Mouse (Mus musculus): Measurements from ENCODE around the gene Tescl. TPM values are rescaled to one million over a fixed set of nuclear protein-coding genes. Genes with fewer than 3 reads are reported as not detected.

Tescl gene
- total and polyA plus RNA-seq, 3 experiments = not detected

- H3K9ac ChIP-seq (ENCODE audit: control insufficient read depth, low read depth, low read length, poor library complexity, severe bottlenecking) = no peak overlapping the region
- H3K9me3 ChIP-seq (replicated peaks; ENCODE audit: insufficient read depth, low read length) = no peaks in the 10 kb centered on the region
- 0 out of 2 replicates have a peak, but pooled peaks have one; percentile 26 for TF ChIP-seq MYC (IDR thresholded peaks at IDR 0.05; ENCODE audit: low read depth, low read length)
- no peak for TF ChIP-seq GATA1 (IDR thresholded peaks at IDR 0.05; ENCODE audit: low read depth, low read length)
- TF ChIP-seq CTCF (IDR thresholded peaks at IDR 0.05 in 2 of 3, conservative IDR thresholded peaks at IDR 0.05 in 1 of 3; ENCODE audit: control insufficient read depth in 1 of 3, insufficient read depth in 1 of 3, low read depth in 2 of 3, low read length in 3 of 3, poor library complexity in 1 of 3, severe bottlenecking in 1 of 3) = peak; percentile 42 to 61 (median 58)
- H3K27ac ChIP-seq (ENCODE audit: control insufficient read depth, low read depth, low read length) = no peak overlapping the region
- peaks cover 0 to 2% of the 10 kb centered on the region in 2 experiments; a peak in 2 of 4 replicates for H3K36me3 ChIP-seq (ENCODE audit: control insufficient read depth in 1 of 2, insufficient read depth in 2 of 2, low read length in 2 of 2)
- no peaks in the 10 kb centered on the region for H3K79me2 ChIP-seq (ENCODE audit: control insufficient read depth, insufficient read depth, low read length, poor library complexity)
- DNase-seq (ENCODE audit: low read depth, low spot score) = peak; percentile 57
- peaks cover 0 to 20% of the 10 kb centered on the region in 2 experiments; a peak in 1 of 4 replicates for H3K4me1 ChIP-seq (ENCODE audit: control insufficient read depth in 1 of 2, insufficient read depth in 2 of 2, low read length in 2 of 2)
- no peaks in the 10 kb centered on the region for H3K27me3 ChIP-seq (ENCODE audit: control insufficient read depth in 1 of 2, insufficient read depth in 2 of 2, low read length in 2 of 2)
- H3K4me3 ChIP-seq (ENCODE audit: control insufficient read depth in 1 of 2, insufficient read depth in 1 of 2, low read depth in 2 of 2, low read length in 2 of 2) = no peak overlapping the region
These were observed 27.3 kb upstream of the Tescl start for GRCm38 (mm10) chr7:24361001-24361400.

- Histone ChIP-seq H3K9me3 (replicated peaks; ENCODE audit: insufficient read depth, low read length) (no peaks in the 10 kb centered on the region), H3K79me2 (ENCODE audit: control insufficient read depth, insufficient read depth, low read length, poor library complexity) (no peaks in the 10 kb centered on the region), H3K9ac (ENCODE audit: control insufficient read depth, low read depth, low read length, poor library complexity, severe bottlenecking) (no peak overlapping the region), H3K4me3 (ENCODE audit: control insufficient read depth in 1 of 2, insufficient read depth in 1 of 2, low read depth in 2 of 2, low read length in 2 of 2) (no peak overlapping the region), H3K36me3 (ENCODE audit: control insufficient read depth in 1 of 2, insufficient read depth in 2 of 2, low read length in 2 of 2) (no peaks in the 10 kb centered on the region; a peak in 1 of 4 replicates), H3K27ac (ENCODE audit: control insufficient read depth, low read depth, low read length) (no peak overlapping the region), H3K4me1 (ENCODE audit: control insufficient read depth in 1 of 2, insufficient read depth in 2 of 2, low read length in 2 of 2) (peaks cover 0 to 13% of the 10 kb centered on the region in 2 experiments; a peak in 2 of 4 replicates), H3K27me3 (ENCODE audit: control insufficient read depth in 1 of 2, insufficient read depth in 2 of 2, low read length in 2 of 2) (no peaks in the 10 kb centered on the region)
- TF ChIP-seq BHLHE40 (IDR thresholded peaks at IDR 0.05; ENCODE audit: borderline replicate concordance, low read depth, low read length) = no peak
- no peak for TF ChIP-seq USF1 (IDR thresholded peaks at IDR 0.05; ENCODE audit: low read depth, low read length)
- no peak for TF ChIP-seq TCF12 (IDR thresholded peaks at IDR 0.05; ENCODE audit: low read depth, low read length)
- peak; percentile 86 for TF ChIP-seq MXI1 (IDR thresholded peaks at IDR 0.05; ENCODE audit: low read depth, low read length)
- no peak for TF ChIP-seq KAT2A (conservative IDR thresholded peaks at IDR 0.05; ENCODE audit: low read depth, low read length)
- TF ChIP-seq SIN3A (IDR thresholded peaks at IDR 0.05; ENCODE audit: low read length) = peak; percentile 99
- DNase-seq (ENCODE audit: low read depth, low spot score) = peak; percentile 78
These were observed 25.5 kb upstream of the Tescl start for GRCm38 (mm10) chr7:24359269-24359668.

- peaks cover 0 to 6% of the 10 kb centered on the region in 2 experiments; a peak in 1 of 4 replicates for H3K4me1 ChIP-seq (ENCODE audit: control insufficient read depth in 1 of 2, insufficient read depth in 2 of 2, low read length in 2 of 2)
- TF ChIP-seq ZC3H11A (IDR thresholded peaks at IDR 0.05; ENCODE audit: low read depth, low read length) (peak; percentile 45; the same call in 1 of the 2 replicates), ZMIZ1 (IDR thresholded peaks at IDR 0.05; ENCODE audit: low read depth, low read length) (no peak), SMC3 (IDR thresholded peaks at IDR 0.05; ENCODE audit: low read depth, low read length) (peak; percentile 61), RCOR1 (IDR thresholded peaks at IDR 0.05; ENCODE audit: low read depth, low read length) (no peak), CTCF (IDR thresholded peaks at IDR 0.05 in 2 of 3, conservative IDR thresholded peaks at IDR 0.05 in 1 of 3; ENCODE audit: control insufficient read depth in 1 of 3, insufficient read depth in 1 of 3, low read depth in 2 of 3, low read length in 3 of 3, poor library complexity in 1 of 3, severe bottlenecking in 1 of 3) (peak; percentile 74 to 89 (median 84)), RAD21 (IDR thresholded peaks at IDR 0.05; ENCODE audit: low read depth, low read length) (peak; percentile 67), ETS1 (IDR thresholded peaks at IDR 0.05; ENCODE audit: low read depth, low read length) (no peak), MEF2A (IDR thresholded peaks at IDR 0.05; ENCODE audit: extremely low read depth, insufficient replicate concordance, low read depth, low read length, poor library complexity, severe bottlenecking) (no peak)
- peak; percentile 55 for DNase-seq (ENCODE audit: low read depth, low spot score)
- H3K9me3 ChIP-seq (replicated peaks; ENCODE audit: insufficient read depth, low read length) = no peaks in the 10 kb centered on the region
- no peak overlapping the region for H3K4me3 ChIP-seq (ENCODE audit: control insufficient read depth in 1 of 2, insufficient read depth in 1 of 2, low read depth in 2 of 2, low read length in 2 of 2)
- H3K27me3 ChIP-seq (ENCODE audit: control insufficient read depth in 1 of 2, insufficient read depth in 2 of 2, low read length in 2 of 2) = no peaks in the 10 kb centered on the region; a peak in 1 of 4 replicates
- H3K79me2 ChIP-seq (ENCODE audit: control insufficient read depth, insufficient read depth, low read length, poor library complexity) = no peaks in the 10 kb centered on the region
- H3K36me3 ChIP-seq (ENCODE audit: control insufficient read depth in 1 of 2, insufficient read depth in 2 of 2, low read length in 2 of 2) = no peaks in the 10 kb centered on the region
- no peak overlapping the region for H3K27ac ChIP-seq (ENCODE audit: control insufficient read depth, low read depth, low read length)
- no peak overlapping the region for H3K9ac ChIP-seq (ENCODE audit: control insufficient read depth, low read depth, low read length, poor library complexity, severe bottlenecking)
These were observed 24.2 kb upstream of the Tescl start for GRCm38 (mm10) chr7:24357899-24358298.

Measured in MEL (cell line).